Mouse (Mus musculus) G1E (cell line): ENCODE data around the gene Prr11.

Source experiments
- CTCF ChIP-seq: IDR thresholded peaks from 2 replicates; pipeline ENCODE4 v1.5.1; 2012; ENCODE audit warnings: low read depth, low read length, inconsistent platforms, mixed read lengths
- GATA1 ChIP-seq: IDR thresholded peaks from 2 replicates; pipeline ENCODE4 v1.6.1; 2012; ENCODE audit warnings: borderline replicate concordance, low read length, inconsistent platforms, mixed read lengths
- TAL1 ChIP-seq: conservative IDR thresholded peaks from 2 replicates; pipeline ENCODE4 v1.6.1; 2012; ENCODE audit warnings: low read depth, low read length, inconsistent platforms, mixed read lengths

DNA sequence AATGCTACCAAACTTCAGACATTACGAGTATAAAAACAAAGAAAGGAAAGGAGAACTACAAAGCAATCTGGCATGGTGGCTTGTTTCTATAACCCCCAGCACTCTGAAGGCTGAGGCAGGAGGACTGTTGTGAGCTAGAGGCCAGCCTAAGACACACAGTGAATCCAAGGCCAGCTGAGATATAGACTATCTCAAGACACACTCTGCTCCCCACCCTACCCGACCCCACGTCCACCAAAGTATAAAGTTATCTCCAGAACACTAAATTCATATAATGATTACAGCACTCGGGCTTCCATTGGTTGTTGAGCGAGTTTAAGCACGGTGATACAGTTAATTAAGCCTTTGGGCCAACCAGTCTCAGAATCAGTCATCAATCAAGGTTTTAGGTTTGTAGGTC is 52.2 kb downstream of the Prr11 start:
- no peak for TF ChIP-seq CTCF
- no peak for TF ChIP-seq TAL1
- TF ChIP-seq GATA1: no peak
